Mouse (Mus musculus): ENCODE measurements at regions not wholly inside any gene's neighbourhood (a gene's known extent, or its start where the extent isn't known, plus 50 kb on each side); places are given as distances from the start of the nearest gene placed in this dataset.
"Not testable (repeated sequence)": the region's sequence is repeated elsewhere in the genome, so short reads cannot be mapped to it uniquely, and the experiment has no call there.

DNA sequence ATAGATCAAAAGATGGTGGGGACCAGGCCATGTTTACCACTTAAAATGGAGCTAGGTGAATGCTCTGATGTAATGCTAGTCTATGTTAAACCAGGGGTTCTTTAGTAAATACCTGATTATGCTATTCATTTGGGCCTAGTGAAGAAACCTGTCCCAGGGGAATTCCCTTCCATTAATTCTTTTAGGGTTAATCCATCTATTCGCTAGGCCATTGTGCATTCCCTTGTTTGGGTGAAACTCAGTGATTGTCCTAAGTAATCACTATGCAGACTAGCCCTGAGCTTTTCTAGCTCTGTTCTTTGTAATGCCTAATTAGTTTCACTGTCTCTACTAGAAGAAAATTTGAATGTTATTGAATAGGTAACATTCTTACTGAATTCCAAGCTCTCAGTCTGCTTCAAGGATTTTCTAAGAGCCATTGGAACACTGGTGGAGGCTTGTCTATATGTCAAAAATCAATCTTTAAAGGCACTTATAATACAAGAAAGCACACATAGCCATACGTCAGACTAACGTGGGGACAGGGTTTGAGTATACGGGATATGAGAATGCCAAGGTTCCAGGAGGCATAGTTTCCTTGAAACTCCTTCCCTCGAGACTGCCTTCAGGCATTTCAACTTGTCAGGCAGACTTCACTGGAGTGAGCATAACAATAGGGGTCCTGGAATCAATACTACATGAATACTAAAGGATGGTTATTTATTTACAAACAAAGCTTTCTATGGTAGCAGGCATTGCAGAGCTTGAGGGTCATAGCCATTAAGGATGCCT, 266.9 kb upstream of the 4930578C19Rik start:
- H3K4me1 ChIP-seq (ENCODE audit: control insufficient read depth, insufficient read depth, low read length), result no peaks in the 10 kb centered on the region
- intact Hi-C loops (cut with DNase I), result no loop called here
- DNase-seq, result no peak
- no peak overlapping the region for H3K9ac ChIP-seq (ENCODE audit: low read depth, low read length)
- H3K27me3 ChIP-seq (ENCODE audit: control insufficient read depth, insufficient read depth, low read length), result no peaks in the 10 kb centered on the region
- no peaks in the 10 kb centered on the region for H3K79me2 ChIP-seq (replicated peaks; ENCODE audit: control insufficient read depth, insufficient read depth, low read length)
- no peak overlapping the region for H3K4me3 ChIP-seq
- WGBS, result 79% methylated on average over 5 of the region's 5 CpGs
- no peaks in the 10 kb centered on the region for H3K36me3 ChIP-seq (ENCODE audit: control insufficient read depth, insufficient read depth, low read length)
- TF ChIP-seq EP300 (IDR thresholded peaks at IDR 0.05; ENCODE audit: insufficient read depth, low read depth, low read length), result no peak
- no peak for TF ChIP-seq POLR2A (IDR thresholded peaks at IDR 0.05; ENCODE audit: insufficient read depth, low read depth, low read length)
- no peak for TF ChIP-seq CTCF (IDR thresholded peaks at IDR 0.05)
- no peak overlapping the region for H3K27ac ChIP-seq

DNA sequence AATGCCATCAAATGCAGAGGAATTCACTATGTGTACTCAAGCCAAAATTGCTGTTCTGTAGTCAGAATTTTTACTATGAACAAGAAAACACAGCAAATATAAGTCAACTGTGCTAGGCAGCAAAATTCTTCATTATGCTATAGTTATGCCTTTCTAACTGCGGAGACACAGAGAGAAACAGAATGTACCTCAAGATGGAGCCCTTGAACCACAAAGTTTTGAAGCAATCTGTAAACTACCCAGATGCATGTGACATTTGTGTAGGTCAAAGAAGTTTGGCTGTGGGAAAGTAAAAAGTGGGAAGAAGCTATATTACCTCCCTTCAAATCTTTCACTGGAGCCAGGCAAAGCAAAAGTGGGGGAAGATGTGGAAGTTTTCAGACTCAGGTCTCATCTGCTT, 226.0 kb upstream of the 4930578C19Rik start:
- peak; percentile 59 for TF ChIP-seq CTCF (IDR thresholded peaks at IDR 0.05)
- no peak for TF ChIP-seq POLR2A (IDR thresholded peaks at IDR 0.05; ENCODE audit: insufficient read depth, low read depth, low read length)
- TF ChIP-seq EP300 (IDR thresholded peaks at IDR 0.05; ENCODE audit: insufficient read depth, low read depth, low read length), result no peak
- WGBS, result 53% methylated on average over 1 of the region's 1 CpGs
- Histone ChIP-seq H3K79me2 (replicated peaks; ENCODE audit: control insufficient read depth, insufficient read depth, low read length) (no peaks in the 10 kb centered on the region), H3K9ac (ENCODE audit: low read depth, low read length) (no peak overlapping the region), H3K27me3 (ENCODE audit: control insufficient read depth, insufficient read depth, low read length) (no peaks in the 10 kb centered on the region), H3K4me3 (no peak overlapping the region), H3K36me3 (ENCODE audit: control insufficient read depth, insufficient read depth, low read length) (no peaks in the 10 kb centered on the region), H3K27ac (no peak overlapping the region), H3K4me1 (ENCODE audit: control insufficient read depth, insufficient read depth, low read length) (no peaks in the 10 kb centered on the region)
- intact Hi-C loops (cut with DNase I), result no loop called here
- DNase-seq, result no peak

DNA sequence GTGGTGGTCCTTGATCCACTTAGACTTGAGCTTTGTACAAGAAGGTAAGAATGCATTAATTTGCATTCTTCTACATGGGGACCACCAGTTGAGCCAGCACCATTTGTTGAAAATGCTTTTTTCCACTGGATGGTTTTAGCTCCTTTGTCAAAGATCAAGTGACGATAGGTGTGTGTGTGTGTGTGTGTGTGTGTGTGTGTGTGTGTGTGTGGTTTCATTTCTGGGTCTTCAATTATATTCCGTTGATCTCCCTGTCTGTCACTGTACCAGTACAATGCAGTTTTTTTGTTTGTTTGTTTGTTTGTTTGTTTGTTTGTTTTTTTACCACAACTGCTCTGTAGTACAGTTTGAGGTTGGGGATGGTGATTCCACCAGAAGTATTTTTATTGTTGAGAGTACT, 206.1 kb upstream of the 4930578C19Rik start:
- H3K36me3 ChIP-seq (ENCODE audit: control insufficient read depth, insufficient read depth, low read length); H3K27me3 ChIP-seq (ENCODE audit: control insufficient read depth, insufficient read depth, low read length); H3K4me3 ChIP-seq; DNase-seq; H3K9ac ChIP-seq (ENCODE audit: low read depth, low read length); H3K4me1 ChIP-seq (ENCODE audit: control insufficient read depth, insufficient read depth, low read length); intact Hi-C loops (cut with DNase I); H3K27ac ChIP-seq; H3K79me2 ChIP-seq (replicated peaks; ENCODE audit: control insufficient read depth, insufficient read depth, low read length): not testable (repeated sequence)
- WGBS, result 82% methylated on average over 2 of the region's 2 CpGs

DNA sequence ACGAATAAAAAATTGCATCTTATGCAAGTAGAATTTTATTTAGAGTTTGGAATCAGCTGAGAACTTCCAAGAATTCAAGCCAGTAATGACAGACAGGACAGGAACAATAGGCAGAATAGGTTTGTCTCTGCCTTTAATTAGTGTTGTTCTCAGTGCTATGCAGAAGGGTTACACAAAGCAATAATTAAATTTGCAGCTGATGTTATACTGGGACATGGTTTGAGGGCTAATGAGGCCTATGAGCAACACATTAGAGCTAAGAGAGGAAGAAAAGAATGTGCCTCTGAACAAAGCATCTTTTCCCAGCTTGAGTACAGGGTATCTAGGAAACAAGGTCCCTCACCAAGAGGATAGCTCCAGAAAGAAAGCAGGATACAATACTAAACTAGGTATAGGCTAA, 201.9 kb upstream of the 4930578C19Rik start:
- TF ChIP-seq CTCF (IDR thresholded peaks at IDR 0.05) (no peak), EP300 (IDR thresholded peaks at IDR 0.05; ENCODE audit: insufficient read depth, low read depth, low read length) (no peak), POLR2A (IDR thresholded peaks at IDR 0.05; ENCODE audit: insufficient read depth, low read depth, low read length) (no peak)
- Histone ChIP-seq H3K36me3 (ENCODE audit: control insufficient read depth, insufficient read depth, low read length) (no peaks in the 10 kb centered on the region), H3K4me3 (no peak overlapping the region), H3K27ac (no peak overlapping the region), H3K27me3 (ENCODE audit: control insufficient read depth, insufficient read depth, low read length) (no peaks in the 10 kb centered on the region), H3K9ac (ENCODE audit: low read depth, low read length) (no peak overlapping the region), H3K4me1 (ENCODE audit: control insufficient read depth, insufficient read depth, low read length) (no peaks in the 10 kb centered on the region), H3K79me2 (replicated peaks; ENCODE audit: control insufficient read depth, insufficient read depth, low read length) (no peaks in the 10 kb centered on the region)
- no peak for DNase-seq
- WGBS, result 48% methylated on average over 1 of the region's 1 CpGs
- intact Hi-C loops (cut with DNase I), result no loop called here

DNA sequence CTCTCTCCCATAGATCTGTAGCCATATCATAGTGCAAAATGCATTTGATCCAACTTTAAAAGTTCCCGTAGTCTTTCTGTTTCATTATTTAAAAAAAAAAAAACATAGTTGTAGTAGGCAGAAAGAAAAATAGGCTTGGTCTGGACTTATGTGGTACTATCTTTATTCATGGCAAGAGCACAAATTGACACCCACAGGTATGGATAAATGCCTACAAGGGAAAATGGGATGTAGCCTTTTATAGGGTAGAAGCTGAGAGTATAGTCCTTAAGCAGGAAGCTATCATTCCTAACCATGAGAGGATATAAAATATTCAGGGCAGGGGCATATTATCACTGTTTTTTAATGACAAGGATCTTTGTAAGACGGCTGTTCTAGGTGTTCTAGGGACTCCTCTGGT, 157.4 kb upstream of the 4930578C19Rik start:
- no peak overlapping the region for H3K4me3 ChIP-seq
- no peaks in the 10 kb centered on the region for H3K79me2 ChIP-seq (replicated peaks; ENCODE audit: control insufficient read depth, insufficient read depth, low read length)
- DNase-seq, result no peak
- no peaks in the 10 kb centered on the region for H3K4me1 ChIP-seq (ENCODE audit: control insufficient read depth, insufficient read depth, low read length)
- TF ChIP-seq POLR2A (IDR thresholded peaks at IDR 0.05; ENCODE audit: insufficient read depth, low read depth, low read length) (no peak), CTCF (IDR thresholded peaks at IDR 0.05) (no peak), EP300 (IDR thresholded peaks at IDR 0.05; ENCODE audit: insufficient read depth, low read depth, low read length) (no peak)
- WGBS, result 62% methylated on average over 2 of the region's 2 CpGs
- no peaks in the 10 kb centered on the region for H3K36me3 ChIP-seq (ENCODE audit: control insufficient read depth, insufficient read depth, low read length)
- intact Hi-C loops (cut with DNase I), result no loop called here
- no peak overlapping the region for H3K27ac ChIP-seq
- no peak overlapping the region for H3K9ac ChIP-seq (ENCODE audit: low read depth, low read length)
- H3K27me3 ChIP-seq (ENCODE audit: control insufficient read depth, insufficient read depth, low read length), result no peaks in the 10 kb centered on the region
